Mouse (Mus musculus) embryonic facial prominence, embryonic 14.5 days (tissue): Measurements from ENCODE around the gene Utp6. TPM values are rescaled to one million over a fixed set of nuclear protein-coding genes. Genes with fewer than 3 reads are reported as not detected.

Experiments used
- ATAC-seq: fragments of 200-750 bp; cut with Nextera tagmentation; 2 replicates; pipeline ENCODE4 v1.8.0; 2017; ENCODE audit warnings: low read depth, moderate number of reproducible peaks, moderate TSS enrichment
- DNase-seq: peaks from one replicate; pipeline ENCODE4 v3.0.0-alpha.2; 2015; ENCODE audit warnings: low spot score
- H3K27ac ChIP-seq: fragments of 300-500 bp; sonication (generic); replicated peaks from 2 replicates; pipeline ENCODE4 v1.5.1; 2014; ENCODE audit warnings: low read depth, mild to moderate bottlenecking, low read length, moderate library complexity
- H3K27me3 ChIP-seq: fragments of 300-500 bp; sonication (generic); replicated peaks from 2 replicates; pipeline ENCODE4 v1.6.1; 2014; ENCODE audit warnings: low read length; ENCODE audit not compliant: control insufficient read depth, insufficient read depth
- H3K36me3 ChIP-seq: fragments of 300-500 bp; sonication (generic); 2 replicates; pipeline ENCODE4 v1.6.1; 2014; ENCODE audit warnings: low read length, mixed read lengths; ENCODE audit not compliant: control insufficient read depth, insufficient read depth
- H3K4me1 ChIP-seq: fragments of 300-500 bp; sonication (generic); 2 replicates; pipeline ENCODE4 v1.6.1; 2014; ENCODE audit warnings: antibody characterized with exemption, low read length; ENCODE audit not compliant: control insufficient read depth, insufficient read depth
- H3K4me2 ChIP-seq: fragments of 300-500 bp; sonication (generic); 2 replicates; pipeline ENCODE4 v1.6.1; 2014; ENCODE audit warnings: low read depth, mild to moderate bottlenecking, low read length, moderate library complexity, mixed read lengths
- H3K4me3 ChIP-seq: fragments of 300-500 bp; sonication (generic); 2 replicates; pipeline ENCODE4 v1.5.1; 2014; ENCODE audit warnings: low read depth, mild to moderate bottlenecking, low read length
- H3K9ac ChIP-seq: fragments of 300-500 bp; sonication (generic); 2 replicates; pipeline ENCODE4 v1.6.1; 2014; ENCODE audit warnings: low read depth, mild to moderate bottlenecking, low read length, moderate library complexity, mixed read lengths
- H3K9me3 ChIP-seq: fragments of 300-500 bp; sonication (generic); 2 replicates; pipeline ENCODE4 v1.6.1; 2016; ENCODE audit warnings: low read length; ENCODE audit not compliant: control insufficient read depth
- WGBS: fragments of 180-500 bp; shearing (Covaris S2); extraction: QIAGEN DNeasy Blood & Tissue Kit; methylation state at CpG from one replicate; pipeline ENCODE4 v1.1.7; 2014; 5-methylcytosine and 5-hydroxymethylcytosine counted together
- polyA plus RNA-seq: library from polyadenylated mRNA; unstranded; fragments of >200 nt; fragmentation: Nextera tagmentation; extraction: Ambion mirVana; gene quantifications from 2 replicates; pipeline ENCODE4 v1.2.1, GENCODE M21; 2014

The Utp6 gene
- polyA plus RNA-seq, result 46.9 and 57.3 TPM in 2 replicates

- Histone ChIP-seq H3K4me1 (peaks cover 7% of the 10 kb centered on the region), H3K9me3 (no peaks in the 10 kb centered on the region), H3K27me3 (no peaks in the 10 kb centered on the region), H3K4me3 (peak within 1 kb of the TSS; percentile 76), H3K4me2 (peak within 1 kb of the TSS; percentile 77), H3K36me3 (peaks cover 26% of the 10 kb centered on the region), H3K9ac (peak within 1 kb of the TSS; percentile 75), H3K27ac (peak within 1 kb of the TSS; percentile 82)
- WGBS, result under 1% methylated on average over 46 of the region's 46 CpGs
- ATAC-seq (peak; percentile 95), DNase-seq (peak; percentile 99)
Observed at GRCm38 (mm10) chr11:79962125-79962876, at the start of gene Utp6. Gene Utp6, minus strand, starts transcription at chr11:79962390.

GRCm38 (mm10) chr11:79994271-79994988, 32.2 kb upstream of the Utp6 start:
- Histone ChIP-seq H3K4me1 (peaks cover 4% of the 10 kb centered on the region; the same call in 1 of the 2 replicates), H3K9ac (peak overlapping the region; percentile 94), H3K27me3 (no peaks in the 10 kb centered on the region), H3K4me3 (peak overlapping the region; percentile 99), H3K27ac (no peak overlapping the region), H3K9me3 (no peaks in the 10 kb centered on the region), H3K4me2 (peak overlapping the region; percentile 61), H3K36me3 (peaks cover 29% of the 10 kb centered on the region)
- ATAC-seq (no peak), DNase-seq (peak; percentile 2)
- 3% methylated on average over 7 of the region's 7 CpGs for WGBS

- Histone ChIP-seq H3K4me2 (peak overlapping the region; percentile 61), H3K9me3 (no peaks in the 10 kb centered on the region), H3K27me3 (no peaks in the 10 kb centered on the region), H3K4me1 (peaks cover 4% of the 10 kb centered on the region; the same call in 1 of the 2 replicates), H3K4me3 (peak overlapping the region; percentile 99), H3K9ac (peak overlapping the region; percentile 94), H3K36me3 (peaks cover 23% of the 10 kb centered on the region), H3K27ac (peak overlapping the region; percentile 99)
- ATAC-seq, result peak; percentile 32
- DNase-seq, result peak; percentile 41
- under 1% methylated on average over 34 of the region's 74 CpGs for WGBS
Observed at GRCm38 (mm10) chr11:79993356-79994270, 31.4 kb upstream of the Utp6 start.

- DNase-seq (peak; percentile 99), ATAC-seq (peak; percentile 94)
- peaks cover 18% of the 10 kb centered on the region for H3K36me3 ChIP-seq
- H3K9ac ChIP-seq, result peak within 1 kb of the TSS; percentile 94
- peak within 1 kb of the TSS; percentile 79 for H3K4me2 ChIP-seq
- no peaks in the 10 kb centered on the region for H3K9me3 ChIP-seq
- H3K27me3 ChIP-seq, result no peaks in the 10 kb centered on the region
- peak within 1 kb of the TSS; percentile 99 for H3K4me3 ChIP-seq
- peak within 1 kb of the TSS; percentile 99 for H3K27ac ChIP-seq
- WGBS, result under 1% methylated on average over 36 of the region's 74 CpGs
- peaks cover 4% of the 10 kb centered on the region; the same call in 1 of the 2 replicates for H3K4me1 ChIP-seq
Observed at GRCm38 (mm10) chr11:79992592-79993355, 30.6 kb upstream of the Utp6 start, which contains the start of gene Suz12. Gene Suz12, plus strand, starts transcription at chr11:79993106.

GRCm38 (mm10) chr11:79992035-79992591, 29.9 kb upstream of the Utp6 start:
- Histone ChIP-seq H3K4me1 (peaks cover 4% of the 10 kb centered on the region; the same call in 1 of the 2 replicates), H3K9ac (peak overlapping the region; percentile 79), H3K9me3 (no peaks in the 10 kb centered on the region), H3K4me3 (peak overlapping the region; percentile 99), H3K4me2 (peak overlapping the region; percentile 79), H3K27ac (peak overlapping the region; percentile 99), H3K36me3 (peaks cover 12% of the 10 kb centered on the region), H3K27me3 (no peaks in the 10 kb centered on the region)
- ATAC-seq (no peak), DNase-seq (no peak)
- 27% methylated on average over 20 of the region's 21 CpGs for WGBS

GRCm38 (mm10) chr11:79991600-79991999, 29.4 kb upstream of the Utp6 start:
- DNase-seq, result no peak
- H3K27me3 ChIP-seq, result no peaks in the 10 kb centered on the region
- WGBS, result 92% methylated on average over 5 of the region's 5 CpGs

GRCm38 (mm10) chr11:79990120-79990519, 27.9 kb upstream of the Utp6 start:
- Histone ChIP-seq H3K4me3 (no peak overlapping the region), H3K4me2 (no peak overlapping the region), H3K27me3 (no peaks in the 10 kb centered on the region), H3K27ac (no peak overlapping the region), H3K9ac (no peak overlapping the region), H3K4me1 (peaks cover under 1% of the 10 kb centered on the region; the same call in 1 of the 2 replicates), H3K9me3 (no peaks in the 10 kb centered on the region), H3K36me3 (no peaks in the 10 kb centered on the region)
- no peak for ATAC-seq
- 89% methylated on average over 2 of the region's 2 CpGs for WGBS
- no peak for DNase-seq

More at GRCm38 (mm10) chr11:79991600-79991999, 29.4 kb upstream of the Utp6 start:
- no peak overlapping the region for H3K4me3 ChIP-seq
- H3K36me3 ChIP-seq, result peaks cover 7% of the 10 kb centered on the region; the same call in 1 of the 2 replicates
- H3K27ac ChIP-seq, result no peak overlapping the region
- peaks cover 4% of the 10 kb centered on the region; the same call in 1 of the 2 replicates for H3K4me1 ChIP-seq
- no peak overlapping the region for H3K4me2 ChIP-seq
- no peak overlapping the region for H3K9ac ChIP-seq
- no peaks in the 10 kb centered on the region for H3K9me3 ChIP-seq
- ATAC-seq, result no peak
